ENCODE assay signal across 19 mouse cellular contexts in the genomic region with DNA sequence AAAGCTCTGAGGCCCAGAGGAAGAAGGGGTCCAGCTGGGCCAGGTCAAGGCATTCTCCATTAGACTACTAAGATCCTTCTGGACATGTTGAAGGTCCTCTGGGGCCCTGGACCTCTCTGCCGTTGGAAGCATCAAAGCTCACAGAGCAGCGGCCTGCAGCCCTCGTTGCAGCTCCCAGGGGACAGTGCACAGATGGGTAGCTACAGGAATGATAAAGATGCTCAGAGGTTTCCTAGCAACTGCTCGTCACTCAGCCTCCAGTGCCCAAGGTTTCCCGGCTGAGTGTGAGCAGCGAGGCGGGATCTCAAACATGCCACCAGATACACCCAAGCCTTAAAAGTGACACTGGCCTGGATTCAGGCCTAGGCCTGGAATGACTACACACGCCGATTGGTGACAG. TPM values are rescaled to one million over a fixed set of nuclear protein-coding genes. Genes with fewer than 3 reads are reported as not detected.
DNase-seq lines count a peak whose midpoint lies in the region; ATAC-seq lines count a peak whose summit lies in the region.
"Had no signal": no experiment of that assay in that cellular context is flagged by ENCODE, and none has a peak within 500 bp of the region (broad histone marks: within the 10 kb centered on the region; RNA-seq: fewer than 3 reads in every experiment).

No protein-coding gene starts in this region.

- H3K27me3 ChIP-seq in hindbrain, embryonic 15.5 days, result no peaks in the 10 kb centered on the region
- no peaks in the 10 kb centered on the region for H3K27me3 ChIP-seq in midbrain, embryonic 15.5 days (replicated peaks)
- H3K27me3 ChIP-seq: forebrain, embryonic 15.5 days; lung, embryonic 15.5 days had no signal

- no peak overlapping the region for H3K4me2 ChIP-seq in hindbrain, embryonic 15.5 days
- no peak overlapping the region for H3K4me2 ChIP-seq in midbrain, embryonic 15.5 days
- H3K4me2 ChIP-seq: forebrain, embryonic 15.5 days; limb, embryonic 13.5 days; lung, embryonic 15.5 days had no signal

- no peak for DNase-seq in frontal cortex, postnatal 14 days (ENCODE audit: low spot score in 2 of 2)
- DNase-seq in MN1 (ENCODE audit: low spot score), result peak; percentile 79
- no peak for DNase-seq in adrenal gland, postnatal 25 days
- no peak for DNase-seq in gastrocnemius, adult 18-20 months (ENCODE audit: low spot score)
- DNase-seq in adrenal gland, postnatal 10 days, result no peak
- DNase-seq: B cell, adult 2 months; cerebellum, adult 11-12 months; kidney, postnatal 14 days; thymus, adult 2 months had no signal

- no peaks in the 10 kb centered on the region for H3K36me3 ChIP-seq in hindbrain, embryonic 15.5 days
- H3K36me3 ChIP-seq in midbrain, embryonic 15.5 days (replicated peaks), result no peaks in the 10 kb centered on the region
- H3K36me3 ChIP-seq: forebrain, embryonic 15.5 days; limb, embryonic 13.5 days had no signal

- peaks cover 8% of the 10 kb centered on the region for H3K4me1 ChIP-seq in hindbrain, embryonic 15.5 days (replicated peaks)
- H3K4me1 ChIP-seq in midbrain, embryonic 15.5 days, result no peaks in the 10 kb centered on the region
- H3K4me1 ChIP-seq: forebrain, embryonic 15.5 days had no signal

- no peak overlapping the region for H3K4me3 ChIP-seq in hindbrain, embryonic 15.5 days
- no peak overlapping the region for H3K4me3 ChIP-seq in midbrain, embryonic 15.5 days
- H3K4me3 ChIP-seq: forebrain, embryonic 15.5 days; limb, embryonic 13.5 days; lung, embryonic 15.5 days; myocyte had no signal

- H3K9ac ChIP-seq in hindbrain, embryonic 15.5 days, result no peak overlapping the region
- no peak overlapping the region for H3K9ac ChIP-seq in midbrain, embryonic 15.5 days
- H3K9ac ChIP-seq: forebrain, embryonic 15.5 days; limb, embryonic 13.5 days; lung, embryonic 15.5 days had no signal

- no peak overlapping the region for H3K27ac ChIP-seq in hindbrain, embryonic 15.5 days (replicated peaks)
- H3K27ac ChIP-seq in midbrain, embryonic 15.5 days, result no peak overlapping the region
- H3K27ac ChIP-seq: forebrain, embryonic 15.5 days; limb, embryonic 13.5 days had no signal

- ATAC-seq in frontal cortex, adult (ENCODE audit: low TSS enrichment), result peak; percentile 95
- ATAC-seq in hindbrain, embryonic 15.5 days (ENCODE audit: low FRiP score, low read depth), result peak; percentile 69; the same call in 1 of the 2 replicates
- ATAC-seq in midbrain, embryonic 15.5 days (replicated peaks), result peak; percentile 50; the same call in 1 of the 2 replicates
- ATAC-seq: forebrain, embryonic 15.5 days had no signal

- H3K9me3 ChIP-seq in hindbrain, embryonic 15.5 days, result no peaks in the 10 kb centered on the region
- H3K9me3 ChIP-seq in midbrain, embryonic 15.5 days, result no peaks in the 10 kb centered on the region; the same call in 1 of the 2 replicates
- H3K9me3 ChIP-seq: forebrain, embryonic 15.5 days; limb, embryonic 13.5 days; lung, embryonic 15.5 days had no signal

- WGBS in hindbrain, embryonic 15.5 days, result 27% methylated on average over 9 of the region's 9 CpGs
- WGBS in midbrain, embryonic 15.5 days, result 33% methylated on average over 9 of the region's 9 CpGs

RNA-seq across cellular contexts. Expression of a gene that starts 6.7 kb away (rescaled TPM):
- polyA plus RNA-seq in hindbrain, embryonic 15.5 days (2015; fragmentation: Nextera tagmentation; extraction: Ambion mirVana), result not detected in 2 replicates
- not detected in 2 replicates for polyA plus RNA-seq in midbrain, embryonic 15.5 days (2015; fragmentation: Nextera tagmentation; extraction: Ambion mirVana)
- total RNA-seq in adrenal gland, postnatal 25 days (2021), result not detected in 2 replicates
- 1 to 10 TPM in 1 of 2 experiments, not detected in 1; 2.0 TPM for total RNA-seq in gastrocnemius, adult 18-20 months (2021)
- total RNA-seq in adrenal gland, postnatal 10 days (2021), result 1 to 10 TPM; 2.3 to 2.9 TPM
- total RNA-seq: granulocyte monocyte progenitor cell, adult 5-6 weeks had no signal
- polyA plus RNA-seq: embryonic facial prominence, embryonic 11.5 days; forebrain, embryonic 15.5 days had no signal

RNA-seq across cellular contexts. Expression of a gene that starts 50.7 kb away (rescaled TPM):
- 0.07 TPM in 1 of 2 replicates, not detected in the other for polyA plus RNA-seq in hindbrain, embryonic 15.5 days (2015; fragmentation: Nextera tagmentation; extraction: Ambion mirVana)
- polyA plus RNA-seq in midbrain, embryonic 15.5 days (2015; fragmentation: Nextera tagmentation; extraction: Ambion mirVana), result not detected in 2 replicates
- total RNA-seq in adrenal gland, postnatal 25 days (2021), result not detected in 2 replicates
- total RNA-seq in gastrocnemius, adult 18-20 months (2021), result not detected
- not detected for total RNA-seq in adrenal gland, postnatal 10 days (2021)
- total RNA-seq: granulocyte monocyte progenitor cell, adult 5-6 weeks; hematopoietic stem cell, adult 5-6 weeks had no signal
- polyA plus RNA-seq: embryonic facial prominence, embryonic 11.5 days; forebrain, embryonic 15.5 days; limb, embryonic 13.5 days; myocyte had no signal
